Mouse (Mus musculus) thymus, postnatal 4 days (tissue): ENCODE measurements around the gene Phxr2.

Source experiments
- DNase-seq: peaks from one replicate; pipeline ENCODE4 v3.0.0; 2021

Gene Phxr2

DNA sequence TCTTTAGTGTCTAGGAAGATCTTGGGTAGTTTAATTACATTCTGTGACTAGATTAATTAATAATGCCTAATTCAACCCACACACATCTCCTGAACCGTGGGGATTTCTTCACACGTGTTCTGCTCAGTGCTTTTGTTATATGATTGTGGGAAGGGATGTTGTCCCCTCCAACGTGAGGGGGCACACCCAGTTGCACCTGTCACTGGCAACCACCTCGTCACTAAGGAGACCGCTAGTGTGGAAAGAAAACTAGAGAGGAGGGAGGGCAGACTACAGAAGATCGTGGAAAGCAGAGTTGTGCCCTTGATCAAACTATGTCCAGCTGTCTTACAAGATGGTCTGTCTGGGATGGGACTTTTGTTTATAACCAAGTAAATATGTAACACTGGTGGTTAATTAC is 40.1 kb downstream of the Phxr2 start:
- DNase-seq: no peak

DNA sequence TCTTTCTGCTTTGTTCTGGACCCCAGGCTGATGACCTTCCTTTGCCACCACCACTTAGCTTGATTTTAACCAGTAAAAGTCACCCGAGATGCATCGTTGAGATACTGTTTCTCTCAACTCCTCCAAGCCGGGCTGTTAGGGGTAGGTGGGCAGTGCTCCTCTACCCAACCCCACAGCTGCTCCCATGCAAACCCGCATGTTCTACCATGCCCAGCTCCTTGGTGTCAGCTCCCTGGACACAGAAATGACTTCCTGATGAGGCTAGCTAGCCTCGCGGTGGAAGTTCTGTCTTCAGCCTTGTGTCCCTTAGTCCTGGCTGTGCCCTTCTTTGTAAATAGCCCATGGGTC is 40.9 kb downstream of the Phxr2 start:
- no peak for DNase-seq

DNA sequence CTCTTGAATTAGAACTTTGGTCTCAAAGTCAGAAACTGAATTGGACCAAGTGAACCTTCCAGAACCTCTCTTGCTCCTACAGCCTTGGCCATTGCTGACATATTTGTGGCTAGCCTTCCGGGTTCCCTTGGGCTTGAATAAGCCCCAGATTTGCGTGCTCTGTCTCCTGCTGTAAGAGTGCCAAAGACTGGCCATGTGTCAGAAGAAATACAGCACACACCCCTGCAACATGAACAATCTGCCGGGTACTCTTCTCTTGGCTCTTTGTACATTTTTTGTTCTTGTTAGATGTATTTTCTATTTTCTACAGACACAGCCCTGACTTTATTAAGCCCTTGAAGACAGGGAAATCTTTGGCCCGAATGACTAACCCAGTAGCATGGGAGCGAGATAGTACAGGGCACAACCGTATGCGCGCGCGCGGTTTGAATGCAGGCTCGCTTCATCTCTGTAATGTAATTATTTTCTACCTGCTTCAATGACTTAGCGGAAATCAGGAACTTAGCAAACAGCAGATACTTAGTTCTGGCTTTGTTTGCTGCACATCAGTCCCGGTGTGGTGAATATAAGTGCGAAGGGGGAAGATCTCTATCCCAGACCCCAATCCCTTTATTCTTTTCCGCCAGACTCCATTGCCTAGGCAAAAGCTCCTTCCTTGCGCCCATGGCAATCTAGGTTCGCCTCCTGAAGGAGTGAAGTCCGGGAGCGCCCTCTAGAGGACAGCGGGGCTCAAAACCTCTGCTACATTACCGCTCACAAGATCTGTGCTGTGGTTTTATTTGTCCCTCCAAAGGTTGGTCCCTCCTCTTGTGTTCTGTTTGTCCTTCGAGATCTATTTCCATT is 41.5 kb downstream of the Phxr2 start:
- peak; percentile 94 for DNase-seq

GRCm38 (mm10) chr10:99083431-99084003 is 42.6 kb downstream of the Phxr2 start:
- DNase-seq: no peak

DNA sequence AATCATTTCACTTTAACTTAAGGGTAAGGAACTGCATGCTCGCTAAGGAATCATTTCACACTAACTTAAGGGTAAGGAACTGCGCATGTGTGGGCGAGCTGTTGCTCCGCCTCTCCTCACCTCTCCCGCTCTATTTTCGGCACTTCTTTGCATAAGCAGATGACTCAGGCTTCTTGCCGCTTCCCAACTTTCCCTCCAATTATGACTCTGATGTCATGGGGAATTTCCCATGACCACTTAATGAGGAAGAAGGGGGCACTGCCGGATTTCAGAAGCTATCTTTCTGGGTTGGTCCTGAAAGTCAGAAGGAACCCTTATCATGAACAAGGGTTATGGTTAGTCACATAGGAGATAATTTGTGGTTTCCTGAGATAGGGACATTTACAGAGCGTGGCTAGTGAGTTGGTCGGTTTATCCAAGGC is 44.5 kb downstream of the Phxr2 start:
- no peak for DNase-seq

DNA sequence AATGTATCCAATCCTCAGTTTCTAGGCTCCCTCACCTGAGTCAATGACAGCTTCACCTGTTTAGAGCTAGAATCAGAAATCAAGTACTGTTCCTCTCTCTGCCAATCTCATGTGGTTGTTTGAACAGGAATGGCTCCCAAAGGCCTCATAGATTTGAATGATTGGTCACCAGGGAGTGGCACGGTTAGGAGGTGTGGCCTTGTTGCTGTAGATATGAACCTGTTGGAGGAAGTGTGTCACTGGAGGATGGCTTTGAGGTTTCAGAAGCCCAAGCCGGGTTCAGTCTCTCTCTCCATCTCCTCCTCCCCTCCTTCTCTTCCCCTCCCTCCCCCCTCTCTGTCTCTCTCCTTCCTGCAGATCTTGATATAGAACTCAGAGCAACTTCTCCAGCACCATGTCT is 47.5 kb downstream of the Phxr2 start:
- no peak for DNase-seq

DNA sequence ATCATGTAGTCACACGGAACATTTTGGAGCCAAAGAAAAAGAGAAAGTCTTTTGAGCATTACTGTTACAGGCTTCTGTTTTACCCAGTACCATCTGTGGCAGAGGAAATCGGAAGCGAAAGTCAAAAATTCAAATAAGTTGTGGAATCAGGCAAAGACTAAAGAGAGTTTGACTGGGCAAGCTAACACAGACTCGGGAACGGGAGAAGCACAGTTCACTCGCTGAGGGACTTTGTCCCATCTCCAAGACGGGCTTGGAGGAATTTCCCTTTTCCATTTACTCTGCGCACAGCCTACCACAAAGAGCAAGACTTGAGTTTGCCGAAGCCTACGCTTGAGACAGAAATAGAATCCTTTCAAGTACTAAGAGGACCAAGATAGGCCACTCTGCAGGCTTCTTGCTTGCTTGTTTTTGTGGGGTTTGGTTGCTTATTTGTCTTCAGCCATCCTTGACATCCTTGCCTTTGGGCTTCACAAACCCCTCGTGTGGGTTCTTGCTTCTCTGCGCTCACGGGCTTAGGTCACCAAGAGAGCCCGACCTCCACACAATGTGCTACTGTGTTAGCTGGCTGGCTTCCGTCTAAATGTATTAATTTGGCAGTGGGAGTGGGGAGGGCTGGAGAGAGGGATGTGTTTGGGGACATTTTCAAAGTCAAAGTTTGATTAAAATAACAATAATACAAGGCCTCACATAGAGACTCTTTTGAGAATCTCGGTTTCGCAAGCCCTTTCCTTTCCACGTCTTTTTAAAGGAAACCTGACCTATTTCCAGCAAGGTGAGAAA is 49.8 kb downstream of the Phxr2 start:
- DNase-seq: no peak
